Mouse (Mus musculus): ENCODE data around the gene Slc17a1. TPM values are rescaled to one million over a fixed set of nuclear protein-coding genes. Genes with fewer than 3 reads are reported as not detected.

The Slc17a1 gene
- total and polyA plus RNA-seq, 3 experiments: not detected

DNA sequence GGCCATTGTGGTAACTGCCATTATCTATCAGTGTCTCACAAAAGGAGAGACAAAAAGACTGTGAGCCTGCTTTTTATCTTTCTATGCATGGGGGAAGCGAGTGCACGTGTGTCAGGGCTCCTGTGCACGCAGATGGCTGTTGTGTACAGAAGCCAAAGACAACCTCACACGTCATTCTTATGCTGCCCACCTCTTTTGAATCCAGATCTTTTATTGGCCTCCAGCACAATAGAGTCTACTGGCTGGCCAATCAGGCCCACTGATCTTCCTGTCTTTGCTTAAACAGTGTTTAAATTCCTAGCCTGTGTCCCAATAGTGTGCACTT, 25.7 kb downstream of the Slc17a1 start:
- H3K9ac ChIP-seq (ENCODE audit: insufficient read depth, low read depth): no peak overlapping the region
- H3K79me2 ChIP-seq (replicated peaks; ENCODE audit: control insufficient read depth, extremely low read depth, insufficient read depth, poor library complexity, severe bottlenecking): no peaks in the 10 kb centered on the region
- no peaks in the 10 kb centered on the region for H3K36me3 ChIP-seq (replicated peaks in 1 of 2; ENCODE audit: control insufficient read depth in 1 of 2, insufficient read depth in 1 of 2, low read length in 1 of 2)
- dilution Hi-C loops (cut with MboI; ENCODE audit: extremely low pct_ligation_motif_present, extremely low pct_unique_long_range_greater_than_20kb, low sequenced_read_pairs) (no loop called here), in situ Hi-C loops (cut with MboI; ENCODE audit: low pct_ligation_motif_present, low pct_unique_long_range_greater_than_20kb, low sequenced_read_pairs) (no loop called here)
- H3K4me3 ChIP-seq (replicated peaks in 1 of 3; ENCODE audit: low read depth in 2 of 3, low read length in 2 of 3, poor library complexity in 1 of 3): no peak overlapping the region
- no peak overlapping the region for H3K27ac ChIP-seq (ENCODE audit: insufficient read depth, low read depth)
- no peaks in the 10 kb centered on the region for H3K27me3 ChIP-seq (replicated peaks)
- no peak overlapping the region for H3K4me2 ChIP-seq (ENCODE audit: insufficient read depth, low read depth, poor library complexity, severe bottlenecking)
- TF ChIP-seq MAZ (IDR thresholded peaks at IDR 0.05; ENCODE audit: low read depth, low read length) (no peak), MAX (IDR thresholded peaks at IDR 0.05; ENCODE audit: low read length) (no peak), MXI1 (IDR thresholded peaks at IDR 0.05; ENCODE audit: low read depth, low read length) (no peak), KAT2A (IDR thresholded peaks at IDR 0.05; ENCODE audit: insufficient replicate concordance, low read length) (no peak), RAD21 (IDR thresholded peaks at IDR 0.05; ENCODE audit: low read depth, low read length) (no peak), ZC3H11A (IDR thresholded peaks at IDR 0.05; ENCODE audit: low read depth, low read length) (no peak), RCOR1 (conservative IDR thresholded peaks at IDR 0.05; ENCODE audit: low read depth, low read length) (no peak), TCF12 (IDR thresholded peaks at IDR 0.05; ENCODE audit: low read depth, low read length) (no peak), CTCF (conservative IDR thresholded peaks at IDR 0.05 in 1 of 2, IDR thresholded peaks at IDR 0.05 in 1 of 2; ENCODE audit: low read depth in 2 of 2, low read length in 2 of 2) (no peak), CHD1 (IDR thresholded peaks at IDR 0.05; ENCODE audit: low read depth, low read length) (no peak), PAX5 (IDR thresholded peaks at IDR 0.05; ENCODE audit: low read length) (no peak)
- DNase-seq (ENCODE audit: extremely low read depth): no peak
- no peaks in the 10 kb centered on the region for H3K9me3 ChIP-seq (replicated peaks; ENCODE audit: low read length)
- no peaks in the 10 kb centered on the region; a peak in 1 of 4 replicates for H3K4me1 ChIP-seq (ENCODE audit: control insufficient read depth in 1 of 2, insufficient read depth in 2 of 2)

DNA sequence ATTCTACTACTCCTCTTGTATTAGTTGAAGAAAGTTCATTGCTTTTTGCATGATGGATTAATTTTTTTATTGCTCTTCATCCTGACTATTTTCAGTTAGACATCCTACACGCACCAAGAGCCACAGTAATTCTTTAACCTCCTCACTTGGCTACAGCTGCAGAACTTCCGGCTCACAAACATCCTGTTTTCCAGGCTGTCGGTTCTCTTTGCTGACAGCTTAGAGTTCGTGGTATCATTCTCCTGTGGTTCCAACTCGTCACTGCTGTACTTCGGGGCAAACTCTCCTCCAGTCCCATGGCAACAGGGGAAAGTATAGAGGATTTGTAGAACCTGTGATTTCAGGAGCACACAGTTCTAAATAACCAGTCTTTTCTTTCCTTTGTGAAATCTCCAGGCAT, 30.7 kb downstream of the Slc17a1 start:
- DNase-seq (ENCODE audit: extremely low read depth): no peak
- Histone ChIP-seq H3K4me3 (replicated peaks in 1 of 3; ENCODE audit: low read depth in 2 of 3, low read length in 2 of 3, poor library complexity in 1 of 3) (no peak overlapping the region), H3K27ac (ENCODE audit: insufficient read depth, low read depth) (no peak overlapping the region), H3K9me3 (replicated peaks; ENCODE audit: low read length) (no peaks in the 10 kb centered on the region), H3K36me3 (replicated peaks in 1 of 2; ENCODE audit: control insufficient read depth in 1 of 2, insufficient read depth in 1 of 2, low read length in 1 of 2) (no peaks in the 10 kb centered on the region), H3K4me1 (ENCODE audit: control insufficient read depth in 1 of 2, insufficient read depth in 2 of 2) (no peaks in the 10 kb centered on the region), H3K27me3 (replicated peaks) (no peaks in the 10 kb centered on the region), H3K4me2 (ENCODE audit: insufficient read depth, low read depth, poor library complexity, severe bottlenecking) (no peak overlapping the region), H3K9ac (ENCODE audit: insufficient read depth, low read depth) (no peak overlapping the region), H3K79me2 (replicated peaks; ENCODE audit: control insufficient read depth, extremely low read depth, insufficient read depth, poor library complexity, severe bottlenecking) (no peaks in the 10 kb centered on the region)
- in situ Hi-C loops (cut with MboI; ENCODE audit: low pct_ligation_motif_present, low pct_unique_long_range_greater_than_20kb, low sequenced_read_pairs): no loop called here
- dilution Hi-C loops (cut with MboI; ENCODE audit: extremely low pct_ligation_motif_present, extremely low pct_unique_long_range_greater_than_20kb, low sequenced_read_pairs): no loop called here
- no peak for TF ChIP-seq IRF4 (IDR thresholded peaks at IDR 0.05; ENCODE audit: low read depth, low read length)
- TF ChIP-seq E2F4 (IDR thresholded peaks at IDR 0.05; ENCODE audit: insufficient replicate concordance, low read depth, low read length): no peak
- no peak for TF ChIP-seq MXI1 (IDR thresholded peaks at IDR 0.05; ENCODE audit: low read depth, low read length)
- TF ChIP-seq ELF1 (IDR thresholded peaks at IDR 0.05; ENCODE audit: low read depth, low read length): no peak
- TF ChIP-seq NRF1 (IDR thresholded peaks at IDR 0.05; ENCODE audit: low read depth, low read length): no peak
- TF ChIP-seq MEF2A (IDR thresholded peaks at IDR 0.05; ENCODE audit: borderline replicate concordance, low read depth, low read length): no peak
- TF ChIP-seq MAFK (IDR thresholded peaks at IDR 0.05; ENCODE audit: insufficient replicate concordance, low read length): no peak
- TF ChIP-seq ETS1 (conservative IDR thresholded peaks at IDR 0.05; ENCODE audit: low read depth, low read length): no peak
- no peak for TF ChIP-seq MAZ (IDR thresholded peaks at IDR 0.05; ENCODE audit: low read depth, low read length)
- TF ChIP-seq JUN (IDR thresholded peaks at IDR 0.05; ENCODE audit: insufficient read depth, low read depth, low read length): no peak
- TF ChIP-seq CTCF (conservative IDR thresholded peaks at IDR 0.05 in 1 of 2, IDR thresholded peaks at IDR 0.05 in 1 of 2; ENCODE audit: low read depth in 2 of 2, low read length in 2 of 2): no peak
- TF ChIP-seq GABPA (IDR thresholded peaks at IDR 0.05; ENCODE audit: insufficient replicate concordance, low read depth, low read length): no peak
- TF ChIP-seq ZC3H11A (IDR thresholded peaks at IDR 0.05; ENCODE audit: low read depth, low read length): no peak
- no peak for TF ChIP-seq CHD1 (IDR thresholded peaks at IDR 0.05; ENCODE audit: low read depth, low read length)

Data from CH12.LX (cell line).